Mouse (Mus musculus) mouse embryonic stem cell (cell line): ENCODE measurements at regions not wholly inside any gene's neighbourhood (a gene's known extent, or its start where the extent isn't known, plus 50 kb on each side); places are given as distances from the start of the nearest gene placed in this dataset.

Experiments
- in situ Hi-C, 2 experiments: fragments of 300-500 bp; cut with MboI; formaldehyde crosslinking; loops; 1 replicate in 1 of 2; 3 replicates in 1 of 2; pipeline ENCODE4 v1.14.3; 2019 to 2020; ENCODE audit warnings: low sequenced_read_pairs in 2 of 2, low pct_unique_long_range_greater_than_20kb in 1 of 2, mixed read lengths in 1 of 2; ENCODE audit not compliant: unreplicated experiment in 1 of 2

- in situ Hi-C loops, result no loop called here
Observed at GRCm38 (mm10) chr2:159284100-159284499, 489.5 kb downstream of the Dhx35 start.

- in situ Hi-C loops, result no loop called here
Observed at GRCm38 (mm10) chr2:159284525-159285189, 490.1 kb downstream of the Dhx35 start.

GRCm38 (mm10) chr2:159287996-159288563 is 493.5 kb downstream of the Dhx35 start:
- in situ Hi-C loops, result no loop called here

DNA sequence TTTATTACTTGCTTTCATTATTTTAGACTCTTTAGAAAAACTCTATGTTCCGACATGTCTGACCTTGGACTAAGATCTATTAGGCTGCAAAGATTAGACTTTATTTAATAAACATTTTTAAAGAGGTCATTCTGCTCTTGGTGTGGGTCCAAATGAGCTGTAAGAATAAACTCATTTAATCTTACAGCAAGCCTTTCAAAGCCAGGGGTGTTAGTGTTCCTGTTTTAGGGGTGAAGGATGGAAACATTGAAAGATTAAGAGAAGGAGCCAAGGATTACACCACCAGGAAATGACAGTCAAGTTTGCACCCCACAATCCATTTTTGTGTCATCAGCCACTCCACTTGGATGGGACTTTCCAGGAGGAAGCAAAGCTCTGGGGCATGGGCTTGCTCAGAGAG is 495.5 kb downstream of the Dhx35 start:
- in situ Hi-C loops, result no loop called here

DNA sequence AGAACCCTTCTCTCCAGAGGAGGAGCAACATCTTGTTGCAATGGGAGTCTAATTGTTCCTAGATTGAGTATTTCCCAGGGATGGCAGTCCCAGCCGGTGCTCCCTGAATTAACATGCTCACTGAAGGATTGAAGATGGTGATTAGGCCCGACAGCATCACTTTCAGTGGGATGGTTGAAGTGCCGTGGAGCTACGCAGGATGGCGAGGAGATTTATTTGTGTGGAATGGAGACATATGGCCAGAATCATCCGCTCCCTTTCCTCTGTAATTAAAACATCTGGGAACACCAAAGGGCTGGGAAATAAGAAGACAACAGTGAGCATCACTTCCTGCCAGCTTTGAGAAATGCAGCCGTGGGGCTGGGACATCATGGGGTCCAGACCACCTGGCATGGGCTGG is 512.4 kb downstream of the Dhx35 start:
- in situ Hi-C loops, result no loop called here

- in situ Hi-C loops, result no loop called here
Observed at GRCm38 (mm10) chr2:159334711-159335110, 540.1 kb downstream of the Dhx35 start.

GRCm38 (mm10) chr2:159336646-159337045 is 542.0 kb downstream of the Dhx35 start:
- in situ Hi-C loops, result no loop called here

DNA sequence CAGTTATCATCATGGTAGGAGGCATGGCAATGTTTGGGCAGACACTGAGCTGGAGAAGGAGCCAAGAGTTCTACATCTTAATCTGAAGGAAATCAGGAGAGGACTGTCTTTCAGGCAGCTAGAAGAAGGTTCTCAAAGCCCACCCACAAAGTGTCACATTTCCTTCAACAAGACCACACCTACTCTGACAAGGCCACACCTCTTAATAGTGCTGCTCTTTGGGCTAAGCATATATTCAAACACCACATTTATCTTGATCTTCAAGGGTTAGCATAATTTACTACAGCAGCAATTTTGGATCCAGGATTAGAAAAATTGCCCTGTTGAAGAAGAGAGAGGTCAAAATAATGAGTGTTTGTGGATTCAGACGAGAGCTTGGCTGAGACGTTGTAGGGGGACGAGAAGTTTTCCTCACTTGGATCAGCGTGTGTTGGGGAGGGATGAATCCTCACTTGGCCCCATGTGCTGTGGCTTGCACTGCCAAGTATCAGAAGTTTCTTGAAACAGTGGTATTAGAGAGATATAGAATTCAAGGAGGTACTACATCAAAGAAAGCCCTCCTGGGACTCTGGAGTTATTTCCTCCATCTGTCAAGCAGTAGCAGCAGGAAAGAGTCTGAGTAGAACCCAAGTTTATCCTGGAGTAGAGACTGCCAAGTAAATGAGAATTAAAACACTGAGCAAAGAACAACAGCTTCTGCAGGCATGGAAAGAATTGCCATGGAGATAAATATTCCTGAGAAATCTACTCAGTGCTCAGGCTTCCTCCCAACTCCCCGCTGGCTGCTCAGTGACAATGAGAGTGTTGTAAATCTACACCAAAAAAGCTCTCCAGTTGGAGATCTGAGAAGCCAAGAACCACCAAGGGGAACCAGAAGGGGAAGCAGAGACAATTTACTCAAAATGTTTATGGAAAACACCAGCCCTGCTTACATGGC is 549.3 kb downstream of the Dhx35 start:
- in situ Hi-C loops, result no loop called here

DNA sequence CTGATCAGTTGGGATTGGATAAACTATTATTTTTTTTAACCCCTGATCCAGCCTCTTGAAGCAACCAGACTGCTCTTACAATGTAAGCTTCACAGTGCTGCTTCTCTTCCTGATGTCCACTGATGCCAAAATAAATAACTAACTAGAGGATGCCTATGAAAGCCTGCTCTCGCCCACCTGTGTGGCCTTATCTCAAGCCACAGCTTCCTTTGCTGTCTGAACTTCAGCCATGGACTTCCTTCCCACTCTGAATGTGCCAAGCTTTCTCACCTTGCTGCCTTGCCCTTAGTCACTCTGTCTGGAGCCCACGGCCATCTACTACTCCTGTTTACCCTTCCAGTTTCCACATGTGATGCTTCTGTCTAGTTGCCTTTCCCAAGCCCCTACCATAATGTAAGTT is 559.6 kb downstream of the Dhx35 start:
- in situ Hi-C loops, result no loop called here

- in situ Hi-C loops, result no loop called here
Observed at GRCm38 (mm10) chr2:159356503-159356902, 561.9 kb downstream of the Dhx35 start.

- in situ Hi-C loops, result no loop called here
Observed at GRCm38 (mm10) chr2:159361371-159361770, 566.8 kb downstream of the Dhx35 start.

- in situ Hi-C loops, result no loop called here
Observed at GRCm38 (mm10) chr2:159392865-159393264, 598.3 kb downstream of the Dhx35 start.

GRCm38 (mm10) chr2:159401421-159402100 is 607.0 kb downstream of the Dhx35 start:
- in situ Hi-C loops, result no loop called here

GRCm38 (mm10) chr2:159404940-159405339 is 610.3 kb downstream of the Dhx35 start:
- in situ Hi-C loops, result no loop called here

- in situ Hi-C loops, result no loop called here
Observed at GRCm38 (mm10) chr2:159414599-159414998, 620.0 kb downstream of the Dhx35 start.

DNA sequence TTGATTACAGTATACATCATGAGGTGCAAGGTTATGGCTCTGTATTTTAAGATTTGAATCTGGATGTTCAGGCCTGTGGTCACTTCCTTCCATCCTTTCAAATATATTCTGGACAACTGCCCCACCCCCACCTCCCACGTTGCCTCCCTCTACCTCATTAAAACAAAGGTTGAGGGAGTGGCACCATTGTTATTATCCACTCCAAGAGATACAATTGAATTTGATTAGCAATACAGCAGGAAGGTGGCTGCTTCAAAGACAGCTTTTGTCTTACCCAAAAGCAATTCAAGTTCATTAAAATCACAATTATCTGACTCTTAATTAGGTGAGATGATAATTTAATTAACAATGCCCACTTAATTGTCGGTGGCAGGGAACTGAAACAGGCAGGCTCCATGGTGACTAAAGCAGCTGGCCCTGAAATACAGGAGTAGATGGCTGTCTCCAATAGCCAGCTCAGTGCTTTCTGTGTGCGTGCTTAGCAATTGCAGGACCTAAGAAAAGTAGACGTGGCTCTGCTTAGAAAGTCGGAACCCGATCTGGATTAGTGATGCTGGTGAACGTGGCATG is 623.8 kb downstream of the Dhx35 start:
- in situ Hi-C loops, result no loop called here

DNA sequence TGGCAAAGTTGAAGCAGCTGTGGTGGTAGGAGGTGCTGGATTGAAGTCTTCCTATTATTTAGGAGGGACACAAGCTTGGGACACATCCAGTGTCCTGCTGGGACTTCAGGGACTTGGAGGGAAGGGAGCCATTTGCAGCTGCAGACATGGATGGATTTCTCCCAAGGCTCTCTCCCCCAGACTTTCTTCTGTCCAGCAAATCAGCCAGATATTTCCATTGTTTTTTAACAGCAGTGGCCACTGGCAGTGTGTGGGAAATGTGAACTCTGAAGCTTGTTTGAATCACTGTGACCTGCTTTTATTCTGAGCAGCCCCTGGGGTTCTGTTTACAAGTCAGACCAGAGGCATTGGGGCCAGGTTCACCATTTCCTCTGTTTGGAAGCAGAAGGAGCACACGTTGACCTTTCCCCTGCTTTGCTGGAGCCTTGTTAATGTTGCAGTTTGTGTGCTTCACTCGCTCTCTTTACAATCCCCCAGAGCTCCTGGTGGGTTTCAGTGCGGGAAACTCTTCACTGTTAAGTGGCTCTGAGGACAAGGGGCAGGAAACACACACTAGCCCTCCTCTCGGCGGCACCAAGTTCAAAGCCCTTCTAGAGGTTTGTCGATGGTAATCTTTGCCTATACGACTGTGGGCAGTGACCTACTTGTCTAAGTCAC is 627.8 kb downstream of the Dhx35 start:
- in situ Hi-C loops, result no loop called here

DNA sequence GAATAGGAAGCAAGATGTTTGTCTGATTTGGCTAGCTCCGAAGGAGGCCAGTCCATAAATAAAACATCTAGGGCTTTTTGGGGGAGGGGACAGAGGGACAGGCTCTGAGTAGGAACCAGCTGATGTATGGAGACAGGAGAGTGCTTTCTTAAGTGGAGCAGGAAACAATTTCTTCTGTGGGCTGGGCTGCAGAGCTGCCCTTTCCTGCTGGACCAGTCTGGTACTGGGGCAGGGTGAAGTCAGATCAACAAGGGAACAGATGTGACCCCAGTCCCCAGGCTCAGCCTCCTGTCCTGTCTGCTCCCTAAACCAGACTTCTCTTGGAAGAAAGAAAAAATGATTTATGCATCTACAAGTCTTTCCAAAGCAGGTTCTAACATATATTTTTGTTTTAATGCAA is 633.6 kb downstream of the Dhx35 start:
- in situ Hi-C loops, result no loop called here
